Mouse (Mus musculus) bone marrow, adult 2 months (tissue): ENCODE data around the gene Adgrb3. TPM values are rescaled to one million over a fixed set of nuclear protein-coding genes. Genes with fewer than 3 reads are reported as not detected.

Experiments used
- H3K27ac ChIP-seq: fragments of 200-500 bp; 2 replicates; pipeline ENCODE4 v1.5.1; 2012; ENCODE audit warnings: low read depth, mild to moderate bottlenecking, control low read depth, inconsistent platforms, low read length; ENCODE audit not compliant: control insufficient read depth, poor library complexity, insufficient read depth
- H3K4me1 ChIP-seq: fragments of 200-500 bp; 2 replicates; pipeline ENCODE4 v1.6.1; 2011; ENCODE audit warnings: low read length; ENCODE audit not compliant: control insufficient read depth, insufficient read depth
- H3K4me3 ChIP-seq: fragments of 200-500 bp; replicated peaks from 2 replicates; pipeline ENCODE3; 2011; ENCODE audit warnings: mild to moderate bottlenecking, low read depth, low read length, control low read depth; ENCODE audit not compliant: control insufficient read depth
- CTCF ChIP-seq: fragments of 200-500 bp; IDR thresholded peaks from 2 replicates; pipeline ENCODE4 v1.5.1; 2011; ENCODE audit warnings: low read length, control low read depth; ENCODE audit not compliant: control insufficient read depth, insufficient read depth
- POLR2A ChIP-seq: fragments of 200-500 bp; IDR thresholded peaks from 2 replicates; pipeline ENCODE4 v1.6.1; 2011; ENCODE audit warnings: low read depth, mild to moderate bottlenecking, control low read depth, low read length, borderline replicate concordance; ENCODE audit not compliant: control insufficient read depth
- WGBS: fragments of 180-500 bp; shearing (Covaris S2); methylation state at CpG from one replicate; pipeline ENCODE4 v1.1.7; 2018; 5-methylcytosine and 5-hydroxymethylcytosine counted together
- polyA plus RNA-seq: library from polyadenylated mRNA; stranded (reverse); fragments of >200 nt; gene quantifications from 2 replicates; pipeline ENCODE4 v1.2.4, GENCODE M21; 2011; ENCODE audit warnings: low replicate concordance; ENCODE audit not compliant: missing spikeins, insufficient read depth, insufficient read length

Gene Adgrb3
- polyA plus RNA-seq, 1 experiment, result 0.35 TPM

GRCm38 (mm10) chr1:25079395-25079794, 750.1 kb downstream of the Adgrb3 start:
- Histone ChIP-seq H3K4me1 (no peaks in the 10 kb centered on the region), H3K27ac (no peak overlapping the region), H3K4me3 (no peak overlapping the region)
- 67% methylated on average over 2 of the region's 2 CpGs for WGBS
- no peak for TF ChIP-seq CTCF
- no peak for TF ChIP-seq POLR2A

GRCm38 (mm10) chr1:25075952-25076351, 753.6 kb downstream of the Adgrb3 start:
- TF ChIP-seq CTCF (no peak), POLR2A (no peak)

GRCm38 (mm10) chr1:25063964-25064363, 765.5 kb downstream of the Adgrb3 start:
- 29% methylated on average over 6 of the region's 6 CpGs for WGBS
- no peak overlapping the region for H3K27ac ChIP-seq

More at GRCm38 (mm10) chr1:25075952-25076351, 753.6 kb downstream of the Adgrb3 start:
- 76% methylated on average over 5 of the region's 5 CpGs for WGBS
- Histone ChIP-seq H3K4me1 (no peaks in the 10 kb centered on the region), H3K27ac (no peak overlapping the region), H3K4me3 (no peak overlapping the region)

GRCm38 (mm10) chr1:25060935-25061334, 768.6 kb downstream of the Adgrb3 start:
- Histone ChIP-seq H3K4me1 (no peaks in the 10 kb centered on the region), H3K4me3 (no peak overlapping the region), H3K27ac (no peak overlapping the region)
- WGBS, result 73% methylated on average over 3 of the region's 3 CpGs
- TF ChIP-seq POLR2A, result no peak
- no peak for TF ChIP-seq CTCF

More at GRCm38 (mm10) chr1:25063964-25064363, 765.5 kb downstream of the Adgrb3 start:
- TF ChIP-seq POLR2A, result no peak
- TF ChIP-seq CTCF, result no peak
- H3K4me3 ChIP-seq, result no peak overlapping the region
- no peaks in the 10 kb centered on the region for H3K4me1 ChIP-seq

GRCm38 (mm10) chr1:25060191-25060590, 769.3 kb downstream of the Adgrb3 start:
- 83% methylated on average over 6 of the region's 6 CpGs for WGBS
- H3K4me3 ChIP-seq, result no peak overlapping the region

GRCm38 (mm10) chr1:25057656-25058055, 771.9 kb downstream of the Adgrb3 start:
- Histone ChIP-seq H3K4me1 (no peaks in the 10 kb centered on the region), H3K27ac (no peak overlapping the region), H3K4me3 (no peak overlapping the region)
- TF ChIP-seq CTCF (no peak), POLR2A (no peak)
- 56% methylated on average over 2 of the region's 2 CpGs for WGBS

More at GRCm38 (mm10) chr1:25060191-25060590, 769.3 kb downstream of the Adgrb3 start:
- TF ChIP-seq POLR2A (no peak), CTCF (no peak)
- Histone ChIP-seq H3K27ac (no peak overlapping the region), H3K4me1 (no peaks in the 10 kb centered on the region)

- Histone ChIP-seq H3K27ac (no peak overlapping the region), H3K4me3 (no peak overlapping the region), H3K4me1 (no peaks in the 10 kb centered on the region)
- TF ChIP-seq CTCF (no peak), POLR2A (no peak)
- WGBS, result 77% methylated on average over 6 of the region's 6 CpGs
These were observed 772.3 kb downstream of the Adgrb3 start for GRCm38 (mm10) chr1:25057212-25057611.

- TF ChIP-seq POLR2A, result no peak
- TF ChIP-seq CTCF, result no peak
- WGBS, result 67% methylated on average over 4 of the region's 4 CpGs
- H3K27ac ChIP-seq, result no peak overlapping the region
- H3K4me3 ChIP-seq, result no peak overlapping the region
- no peaks in the 10 kb centered on the region for H3K4me1 ChIP-seq
These were observed 787.4 kb downstream of the Adgrb3 start for GRCm38 (mm10) chr1:25042091-25042490.

GRCm38 (mm10) chr1:25034161-25034560, 795.3 kb downstream of the Adgrb3 start:
- WGBS, result 75% methylated on average over 10 of the region's 10 CpGs

More at GRCm38 (mm10) chr1:25034161-25034560, 795.3 kb downstream of the Adgrb3 start:
- Histone ChIP-seq H3K27ac (no peak overlapping the region), H3K4me1 (no peaks in the 10 kb centered on the region), H3K4me3 (no peak overlapping the region)
- no peak for TF ChIP-seq CTCF
- TF ChIP-seq POLR2A, result no peak
